Mouse (Mus musculus) ES-Bruce4 (cell line): Measurements from ENCODE around the gene D430041D05Rik. TPM values are rescaled to one million over a fixed set of nuclear protein-coding genes. Genes with fewer than 3 reads are reported as not detected.

ENCODE experiments used
- H3K27ac ChIP-seq: 2 replicates; pipeline ENCODE4 v1.5.1; 2012; ENCODE audit warnings: low read length, inconsistent platforms; ENCODE audit not compliant: insufficient read depth
- H3K27me3 ChIP-seq: 2 replicates; pipeline ENCODE4 v1.6.1; 2012; ENCODE audit warnings: mild to moderate bottlenecking, low read length, inconsistent platforms; ENCODE audit not compliant: control insufficient read depth, poor library complexity, insufficient read depth, severe bottlenecking
- H3K36me3 ChIP-seq: 2 replicates; pipeline ENCODE4 v1.6.1; 2012; ENCODE audit warnings: inconsistent platforms, mild to moderate bottlenecking, low read length, moderate library complexity; ENCODE audit not compliant: control insufficient read depth, poor library complexity, insufficient read depth, severe bottlenecking
- H3K4me1 ChIP-seq: one replicate; pipeline ENCODE4 v1.8.1; 2011; ENCODE audit warnings: low read length; ENCODE audit not compliant: control insufficient read depth, insufficient read depth
- H3K4me3 ChIP-seq: 2 replicates; pipeline ENCODE4 v1.5.1; 2011; ENCODE audit warnings: low read depth, mild to moderate bottlenecking, low read length
- H3K9ac ChIP-seq: 2 replicates; pipeline ENCODE4 v1.6.1; 2012; ENCODE audit warnings: low read depth, mild to moderate bottlenecking, inconsistent platforms; ENCODE audit not compliant: poor library complexity, severe bottlenecking
- H3K9me3 ChIP-seq: replicated peaks from 2 replicates; pipeline ENCODE4 v1.6.1; 2012; ENCODE audit warnings: mild to moderate bottlenecking, low read length, inconsistent platforms; ENCODE audit not compliant: control insufficient read depth, poor library complexity, insufficient read depth, severe bottlenecking
- CTCF ChIP-seq: IDR thresholded peaks from one replicate; pipeline ENCODE4 v1.8.1; 2011; ENCODE audit warnings: low read depth, low read length
- EP300 ChIP-seq: IDR thresholded peaks from 2 replicates; pipeline ENCODE4 v1.6.1; 2011; ENCODE audit warnings: low read depth, low read length; ENCODE audit not compliant: insufficient read depth
- POLR2A ChIP-seq: IDR thresholded peaks from one replicate; pipeline ENCODE4 v1.8.1; 2011; ENCODE audit warnings: low read length; ENCODE audit not compliant: insufficient read depth
- polyA plus RNA-seq: library from polyadenylated mRNA; stranded (reverse); fragments of >200 nt; gene quantifications from 2 replicates; pipeline ENCODE4 v1.2.4, GENCODE M21; 2011; ENCODE audit warnings: low read depth; ENCODE audit not compliant: missing spikeins, insufficient read depth, insufficient read length

The D430041D05Rik gene
- polyA plus RNA-seq, 1 experiment = 0.10 TPM

DNA sequence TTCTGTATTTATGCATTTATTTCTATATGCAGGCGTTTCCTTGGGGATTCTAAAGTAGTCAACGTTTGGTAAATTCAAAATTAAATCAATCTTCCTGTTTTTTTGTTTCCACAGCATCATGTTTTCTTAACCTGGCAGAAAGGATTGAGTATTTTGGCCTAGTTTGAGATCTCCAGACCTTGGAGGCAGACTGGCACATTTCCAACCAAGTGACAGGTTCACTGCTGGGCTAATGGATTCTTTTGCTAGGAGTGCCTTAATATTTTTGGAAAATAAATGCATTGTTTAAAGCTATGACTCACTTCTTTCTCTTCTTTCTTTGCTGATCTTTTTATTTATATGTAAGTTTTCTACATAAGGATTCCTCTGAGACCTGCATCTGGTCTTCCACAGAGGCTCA, 222.0 kb downstream of the D430041D05Rik start:
- Histone ChIP-seq H3K9me3 (no peaks in the 10 kb centered on the region), H3K4me3 (no peak overlapping the region), H3K9ac (no peak overlapping the region), H3K36me3 (no peaks in the 10 kb centered on the region), H3K27me3 (no peaks in the 10 kb centered on the region), H3K27ac (no peak overlapping the region), H3K4me1 (no peaks in the 10 kb centered on the region)
- TF ChIP-seq POLR2A = no peak
- no peak for TF ChIP-seq CTCF
- TF ChIP-seq EP300 = no peak

- Histone ChIP-seq H3K9ac (no peak overlapping the region), H3K36me3 (no peaks in the 10 kb centered on the region), H3K27me3 (no peaks in the 10 kb centered on the region), H3K4me3 (no peak overlapping the region), H3K9me3 (no peaks in the 10 kb centered on the region), H3K4me1 (no peaks in the 10 kb centered on the region), H3K27ac (no peak overlapping the region)
- TF ChIP-seq EP300 (no peak), POLR2A (no peak), CTCF (no peak)
Observed at GRCm38 (mm10) chr2:104187073-104187472, 223.7 kb downstream of the D430041D05Rik start.

- Histone ChIP-seq H3K27ac (no peak overlapping the region), H3K9me3 (no peaks in the 10 kb centered on the region), H3K36me3 (no peaks in the 10 kb centered on the region), H3K4me3 (no peak overlapping the region), H3K4me1 (no peaks in the 10 kb centered on the region), H3K9ac (no peak overlapping the region), H3K27me3 (no peaks in the 10 kb centered on the region)
- TF ChIP-seq POLR2A = no peak
- TF ChIP-seq CTCF = no peak
- TF ChIP-seq EP300 = no peak
Observed at GRCm38 (mm10) chr2:104185616-104186015, 225.2 kb downstream of the D430041D05Rik start.

DNA sequence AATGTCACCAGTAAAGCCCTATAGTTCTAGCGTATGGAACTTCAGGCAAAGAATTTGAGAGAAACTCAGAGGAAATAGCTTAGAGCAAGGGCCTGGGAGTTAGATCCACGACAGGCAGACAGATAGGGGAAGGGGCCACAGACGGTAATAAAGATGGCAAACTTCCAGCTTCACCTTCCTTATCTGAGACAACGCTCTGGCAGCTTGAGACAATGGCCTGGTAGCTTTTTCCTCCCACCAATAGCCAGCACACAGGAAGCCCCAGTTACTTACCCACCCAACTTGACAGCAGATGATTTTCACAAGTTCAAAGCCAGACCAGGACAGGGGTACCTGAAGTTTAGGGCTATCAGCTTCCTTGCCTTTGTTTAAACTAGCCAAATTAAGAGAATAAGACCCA, 226.5 kb downstream of the D430041D05Rik start:
- Histone ChIP-seq H3K4me3 (no peak overlapping the region), H3K36me3 (no peaks in the 10 kb centered on the region), H3K4me1 (no peaks in the 10 kb centered on the region), H3K27me3 (no peaks in the 10 kb centered on the region), H3K9me3 (no peaks in the 10 kb centered on the region), H3K27ac (no peak overlapping the region), H3K9ac (no peak overlapping the region)
- TF ChIP-seq CTCF = no peak
- TF ChIP-seq EP300 = no peak
- TF ChIP-seq POLR2A = no peak

DNA sequence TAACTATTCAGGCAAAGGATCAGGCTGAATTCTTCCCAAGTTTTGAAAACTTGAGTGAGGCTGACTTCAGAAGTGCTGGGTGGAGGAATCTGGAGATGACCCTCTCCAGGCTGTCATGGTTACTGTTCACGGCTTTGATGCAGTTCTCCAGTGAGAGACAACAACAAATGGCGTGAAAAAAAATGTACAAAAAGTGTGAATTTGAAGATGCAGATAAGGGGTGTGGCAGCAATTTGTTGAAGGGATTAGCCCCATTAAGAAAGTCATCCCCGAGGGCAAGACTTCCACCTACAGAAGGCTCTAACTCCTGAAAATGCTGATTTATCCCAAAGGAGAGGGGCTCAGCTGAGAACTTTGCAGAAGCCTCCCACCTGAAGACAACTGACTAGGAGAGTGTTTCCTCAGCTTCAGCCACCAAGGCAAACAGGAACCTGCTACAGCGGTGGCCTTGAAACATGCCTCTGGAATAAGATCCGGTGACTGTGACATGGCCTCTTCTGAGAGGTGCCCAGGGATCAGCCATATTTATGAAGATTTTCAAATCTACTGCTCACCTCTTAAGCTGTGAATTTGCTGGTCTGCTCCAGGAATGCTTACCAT, 227.5 kb downstream of the D430041D05Rik start:
- H3K4me1 ChIP-seq = no peaks in the 10 kb centered on the region
- H3K27me3 ChIP-seq = no peaks in the 10 kb centered on the region
- H3K9ac ChIP-seq = no peak overlapping the region
- TF ChIP-seq EP300 (no peak), POLR2A (no peak), CTCF (no peak)
- H3K27ac ChIP-seq = no peak overlapping the region
- H3K9me3 ChIP-seq = no peaks in the 10 kb centered on the region
- H3K36me3 ChIP-seq = no peaks in the 10 kb centered on the region
- no peak overlapping the region for H3K4me3 ChIP-seq

DNA sequence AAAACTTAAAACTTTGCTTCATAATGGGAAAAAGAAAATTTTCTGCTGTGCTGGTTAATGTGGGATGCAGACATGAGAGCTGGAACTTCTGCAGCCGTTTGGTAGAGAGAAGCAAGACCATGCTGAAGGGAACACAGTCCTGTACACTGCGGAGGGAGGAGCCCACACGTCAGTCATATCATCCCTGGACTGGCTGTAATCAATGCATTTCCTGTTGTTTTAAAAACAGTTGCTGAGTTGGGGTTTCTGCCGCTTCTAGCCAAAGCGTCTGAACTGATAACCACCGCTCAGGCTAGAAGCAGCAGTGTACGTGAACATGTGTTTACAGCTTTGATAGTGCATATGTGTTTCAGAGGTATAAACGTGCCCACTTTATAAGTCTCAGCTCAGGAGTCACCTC, 231.2 kb downstream of the D430041D05Rik start:
- H3K9me3 ChIP-seq = no peaks in the 10 kb centered on the region
- H3K4me3 ChIP-seq = no peak overlapping the region
- no peaks in the 10 kb centered on the region for H3K4me1 ChIP-seq
- H3K36me3 ChIP-seq = no peaks in the 10 kb centered on the region
- H3K27me3 ChIP-seq = no peaks in the 10 kb centered on the region
- H3K9ac ChIP-seq = no peak overlapping the region
- no peak for TF ChIP-seq CTCF
- no peak overlapping the region for H3K27ac ChIP-seq
